Mouse (Mus musculus) T-cell, adult 2 months (primary cell): ENCODE data around the gene Neurl1a.

Experiments
- DNase-seq: peaks from one replicate; pipeline ENCODE4 v3.0.0; 2022; ENCODE audit warnings: low spot score

Neurl1a gene

GRCm38 (mm10) chr19:47285581-47285980 is 107.0 kb downstream of the Neurl1a start:
- DNase-seq = no peak

DNA sequence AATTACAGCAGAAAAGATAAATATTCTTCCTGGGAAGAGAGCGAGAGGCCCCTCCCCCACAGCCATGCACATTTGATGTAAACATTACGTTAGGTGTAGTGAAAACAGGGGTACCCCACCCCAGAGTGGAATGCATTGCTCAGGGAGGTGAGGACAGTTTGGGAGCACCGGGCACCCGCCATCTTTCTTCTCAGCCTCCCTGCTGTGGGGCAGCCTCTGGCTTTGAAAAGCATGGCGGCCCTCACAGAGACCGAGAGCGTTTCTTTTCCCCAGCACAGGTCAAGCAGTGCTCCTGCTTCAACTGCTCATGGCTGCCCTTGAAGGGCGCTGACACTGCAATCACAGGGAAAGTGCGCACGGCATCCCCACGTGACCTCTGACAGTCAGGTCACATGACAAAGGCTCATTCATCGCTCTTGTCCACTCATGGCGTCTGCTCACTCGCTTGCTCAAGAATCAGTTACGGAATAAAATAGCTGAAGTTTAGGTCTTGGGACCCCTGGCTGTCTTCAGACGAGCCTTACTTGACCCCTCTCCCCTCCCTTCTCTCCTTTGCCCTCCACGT is 108.3 kb downstream of the Neurl1a start:
- no peak for DNase-seq

DNA sequence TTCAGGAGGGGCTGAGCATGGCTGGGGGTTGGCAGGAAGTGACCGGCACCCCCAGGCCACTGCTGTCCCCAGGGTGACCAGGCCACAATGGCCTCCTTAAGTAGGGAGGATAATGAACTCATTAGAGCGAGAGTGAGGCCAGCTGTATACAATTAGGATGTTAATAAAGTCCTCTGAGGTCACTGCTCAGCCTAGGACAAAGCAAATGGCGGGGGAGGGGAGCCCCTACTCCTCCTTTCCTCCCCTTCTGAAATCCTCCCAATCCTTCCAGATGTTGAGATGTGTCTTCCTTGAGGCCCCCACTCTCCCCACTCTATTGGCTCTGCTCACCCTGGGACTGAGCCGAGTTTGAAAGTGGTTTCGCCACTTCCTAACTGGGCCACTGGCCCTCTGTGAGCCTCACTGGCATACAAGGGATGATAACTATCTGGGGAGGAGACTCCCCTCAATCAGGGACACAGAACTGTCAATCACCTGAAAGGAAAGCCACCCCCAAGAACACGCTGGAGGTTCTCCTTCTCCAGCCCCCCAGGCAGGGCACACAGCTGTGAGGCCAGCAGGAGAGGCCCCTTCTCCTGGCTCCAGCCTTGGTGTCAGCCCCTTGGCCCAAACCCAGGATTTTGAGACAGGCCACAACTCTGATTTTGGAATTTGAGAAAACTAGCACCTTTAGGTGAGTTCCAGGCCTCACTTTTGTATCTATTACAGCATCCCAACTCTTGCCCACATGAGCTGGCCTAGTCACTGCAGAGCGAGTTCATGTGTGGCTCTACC is 112.9 kb downstream of the Neurl1a start:
- no peak for DNase-seq

DNA sequence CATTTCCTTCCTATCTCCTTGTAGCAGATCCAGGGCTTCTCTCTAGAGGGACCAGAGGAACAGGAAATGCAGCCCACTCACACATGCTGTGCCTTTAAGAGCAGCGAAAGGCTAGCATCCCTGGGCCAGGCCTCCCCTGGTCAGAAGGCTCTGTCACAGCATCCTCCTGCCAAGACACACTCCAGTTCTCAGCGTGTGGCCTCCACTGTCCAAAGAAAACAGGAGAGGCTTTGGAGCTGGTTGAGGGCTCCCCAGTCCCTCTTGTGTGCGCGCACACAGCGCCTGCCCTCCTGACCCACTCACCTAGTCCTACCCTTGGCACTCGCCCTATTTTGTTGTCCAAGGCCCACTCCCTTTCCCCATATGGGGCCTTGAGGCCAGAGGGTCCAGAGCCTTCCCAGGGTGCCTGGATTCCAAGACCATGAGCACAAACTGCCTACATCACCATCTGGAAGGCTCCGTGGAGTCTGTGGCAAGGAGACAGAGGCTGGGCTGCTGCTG is 113.9 kb downstream of the Neurl1a start:
- no peak for DNase-seq

DNA sequence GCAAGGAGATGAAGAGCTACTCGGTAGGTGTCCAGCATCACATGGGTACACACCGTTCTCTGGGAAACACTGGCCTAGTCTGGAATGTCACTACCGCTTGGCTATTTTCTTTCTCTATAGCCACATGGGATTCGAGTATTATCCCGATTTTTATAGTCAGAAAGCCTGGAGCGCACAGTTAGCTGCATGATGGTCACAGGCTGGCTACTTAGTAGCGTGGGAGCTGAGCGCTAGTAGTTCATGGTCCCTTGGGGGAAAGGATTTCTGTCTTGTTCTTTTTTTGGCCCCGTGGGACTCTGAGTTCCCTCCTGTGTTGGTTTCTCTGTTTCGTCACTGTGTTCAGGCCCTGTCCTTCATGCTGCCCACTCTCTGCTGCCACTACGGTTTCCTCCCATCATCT is 119.5 kb downstream of the Neurl1a start:
- no peak for DNase-seq

- no peak for DNase-seq
Measured at GRCm38 (mm10) chr19:47301303-47302190, 122.9 kb downstream of the Neurl1a start.

DNA sequence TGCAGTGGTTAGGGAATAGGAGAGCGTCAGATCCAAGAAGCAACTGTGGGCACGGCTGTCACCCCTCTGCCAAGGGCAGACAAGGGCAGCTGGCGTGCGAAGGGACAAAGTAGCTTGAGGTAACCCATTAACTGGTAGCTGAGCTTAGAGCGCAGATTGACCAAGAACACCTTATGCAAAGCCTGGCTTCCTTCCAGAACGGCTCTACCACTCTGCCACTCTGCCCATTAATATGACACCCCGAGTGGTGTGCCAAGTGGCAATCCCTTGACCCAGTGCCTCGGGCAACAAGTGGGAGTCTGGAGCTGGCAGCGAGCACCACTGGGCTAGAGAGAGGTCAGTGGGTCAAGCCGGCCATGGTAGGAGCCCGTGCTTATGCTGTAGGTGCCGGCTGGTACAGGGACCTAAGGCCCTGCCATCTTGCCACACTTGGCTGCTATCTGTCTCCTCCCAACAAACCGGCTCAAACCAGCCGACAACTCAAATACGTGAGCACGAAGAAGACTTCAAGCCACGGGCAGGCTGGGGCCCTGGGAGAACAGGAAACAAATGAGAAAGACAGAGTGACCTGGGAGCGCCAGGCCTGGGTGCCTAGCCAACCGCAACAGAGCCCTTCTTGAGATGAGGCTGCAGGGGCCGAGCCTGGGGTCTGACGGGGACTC is 123.7 kb downstream of the Neurl1a start:
- DNase-seq = no peak

DNA sequence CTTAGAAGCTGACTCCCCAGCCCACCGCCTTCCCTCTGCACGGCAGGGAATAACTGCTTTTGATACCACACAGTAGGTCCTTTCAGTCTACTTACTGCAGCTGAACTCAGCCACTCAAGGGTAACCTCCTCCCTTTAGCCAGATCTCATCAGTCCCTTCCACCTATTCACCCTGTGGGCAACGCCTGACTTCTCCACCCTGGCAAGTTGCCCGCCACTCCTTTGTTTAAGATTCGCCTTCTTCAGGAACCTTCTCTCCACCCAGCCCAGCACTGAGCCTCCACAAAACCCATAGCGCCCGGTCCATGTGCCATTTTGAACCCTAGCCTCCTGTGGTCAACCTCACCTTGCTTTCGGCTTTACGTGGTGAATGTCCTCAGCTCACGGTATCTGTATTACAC is 124.5 kb downstream of the Neurl1a start:
- no peak for DNase-seq

DNA sequence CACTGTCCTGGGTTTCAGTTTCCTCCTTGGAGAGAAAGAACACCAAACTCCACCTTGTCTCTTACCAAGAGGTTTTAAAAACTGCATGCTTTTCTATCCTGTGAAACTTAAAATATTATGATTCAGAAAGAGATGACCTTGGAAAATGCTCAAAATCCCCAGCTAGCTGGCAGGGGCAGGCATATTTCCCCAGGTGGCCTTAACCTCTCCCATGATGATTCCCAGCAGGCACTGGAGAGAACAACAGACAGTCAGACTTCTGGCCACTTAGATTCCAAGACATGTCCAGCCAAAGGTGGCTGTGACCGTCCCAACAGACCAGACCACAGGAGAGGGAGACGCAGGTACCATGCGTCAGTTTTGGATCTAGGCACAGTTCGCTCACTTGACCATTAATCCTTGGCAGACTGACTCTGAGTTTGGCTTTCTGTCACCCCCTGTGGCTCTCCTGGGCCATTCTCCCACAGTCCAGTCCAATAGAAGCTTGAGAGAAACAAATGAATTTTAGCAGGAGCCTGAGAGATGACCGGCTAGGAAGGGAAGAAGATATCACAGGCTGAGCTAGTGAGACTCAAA is 125.6 kb downstream of the Neurl1a start:
- DNase-seq = no peak

DNA sequence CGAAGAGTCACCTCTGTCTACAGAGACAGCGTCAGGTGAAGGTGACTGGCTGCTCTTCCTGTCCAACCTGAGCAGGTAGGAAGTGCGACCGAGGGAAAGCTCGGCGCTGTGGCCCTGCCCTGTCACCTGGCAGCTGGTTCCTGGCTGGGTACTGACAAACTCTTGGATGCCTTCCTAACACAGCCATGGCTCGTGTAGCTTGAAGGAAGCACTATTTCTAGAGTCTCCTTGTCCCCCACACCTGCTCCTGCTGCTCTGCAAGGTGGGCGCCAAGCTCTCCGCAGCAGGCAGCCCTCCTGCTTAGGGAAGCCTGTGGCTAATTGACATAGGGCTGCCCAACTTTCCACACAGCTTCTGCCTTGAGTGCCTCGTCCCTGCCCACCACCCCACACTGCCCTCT is 126.8 kb downstream of the Neurl1a start:
- DNase-seq = no peak

DNA sequence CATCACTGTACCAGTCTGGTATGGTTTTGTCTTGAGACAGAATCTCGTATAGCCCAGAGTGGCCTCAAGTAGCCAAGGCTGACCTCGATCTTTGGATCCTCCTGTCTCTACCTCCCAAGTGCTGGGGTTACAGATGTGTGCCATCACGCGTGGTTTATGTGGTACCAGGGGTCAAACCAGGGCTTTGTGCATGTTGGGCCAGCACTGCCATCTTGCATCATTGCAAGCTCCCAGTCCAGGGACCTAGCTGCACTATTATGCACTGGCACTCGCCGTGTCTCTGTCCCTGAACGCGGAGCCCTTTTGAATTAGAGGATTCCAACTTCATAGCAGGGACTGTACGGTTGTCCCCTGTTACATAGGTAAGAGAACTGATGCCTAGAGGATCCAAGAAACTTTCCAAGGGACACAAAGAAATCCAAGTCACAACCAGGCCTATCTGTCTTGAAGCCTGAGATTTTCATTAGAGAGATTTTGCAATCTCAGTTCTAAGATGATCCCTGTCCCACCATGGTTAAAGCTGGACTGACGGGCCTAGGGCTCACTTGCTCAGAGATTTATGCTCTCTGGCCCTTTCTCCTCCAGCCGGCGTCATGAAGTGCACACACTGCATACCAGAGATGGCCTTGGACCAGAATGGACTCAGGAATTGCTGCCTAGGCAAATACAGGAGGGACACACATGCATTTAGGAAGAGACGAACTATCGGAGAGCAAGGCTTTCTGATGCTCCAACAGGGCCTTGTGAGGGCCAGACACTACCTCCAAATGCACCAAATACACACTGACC is 127.7 kb downstream of the Neurl1a start:
- DNase-seq = no peak

GRCm38 (mm10) chr19:47306917-47307315 is 128.3 kb downstream of the Neurl1a start:
- no peak for DNase-seq
